Mouse (Mus musculus) ES-Bruce4 (cell line): Measurements from ENCODE around the gene Slfn9. TPM values are rescaled to one million over a fixed set of nuclear protein-coding genes. Genes with fewer than 3 reads are reported as not detected.
"Not testable (repeated sequence)": the region's sequence is repeated elsewhere in the genome, so short reads cannot be mapped to it uniquely, and the experiment has no call there.

ENCODE experiments used
- H3K27ac ChIP-seq: 2 replicates; pipeline ENCODE4 v1.5.1; 2012; ENCODE audit warnings: low read length, inconsistent platforms; ENCODE audit not compliant: insufficient read depth
- H3K27me3 ChIP-seq: 2 replicates; pipeline ENCODE4 v1.6.1; 2012; ENCODE audit warnings: mild to moderate bottlenecking, low read length, inconsistent platforms; ENCODE audit not compliant: control insufficient read depth, poor library complexity, insufficient read depth, severe bottlenecking
- H3K36me3 ChIP-seq: 2 replicates; pipeline ENCODE4 v1.6.1; 2012; ENCODE audit warnings: inconsistent platforms, mild to moderate bottlenecking, low read length, moderate library complexity; ENCODE audit not compliant: control insufficient read depth, poor library complexity, insufficient read depth, severe bottlenecking
- H3K4me1 ChIP-seq: one replicate; pipeline ENCODE4 v1.8.1; 2011; ENCODE audit warnings: low read length; ENCODE audit not compliant: control insufficient read depth, insufficient read depth
- H3K4me3 ChIP-seq: 2 replicates; pipeline ENCODE4 v1.5.1; 2011; ENCODE audit warnings: low read depth, mild to moderate bottlenecking, low read length
- H3K9ac ChIP-seq: 2 replicates; pipeline ENCODE4 v1.6.1; 2012; ENCODE audit warnings: low read depth, mild to moderate bottlenecking, inconsistent platforms; ENCODE audit not compliant: poor library complexity, severe bottlenecking
- H3K9me3 ChIP-seq: replicated peaks from 2 replicates; pipeline ENCODE4 v1.6.1; 2012; ENCODE audit warnings: mild to moderate bottlenecking, low read length, inconsistent platforms; ENCODE audit not compliant: control insufficient read depth, poor library complexity, insufficient read depth, severe bottlenecking
- CTCF ChIP-seq: IDR thresholded peaks from one replicate; pipeline ENCODE4 v1.8.1; 2011; ENCODE audit warnings: low read depth, low read length
- EP300 ChIP-seq: IDR thresholded peaks from 2 replicates; pipeline ENCODE4 v1.6.1; 2011; ENCODE audit warnings: low read depth, low read length; ENCODE audit not compliant: insufficient read depth
- POLR2A ChIP-seq: IDR thresholded peaks from one replicate; pipeline ENCODE4 v1.8.1; 2011; ENCODE audit warnings: low read length; ENCODE audit not compliant: insufficient read depth
- polyA plus RNA-seq: library from polyadenylated mRNA; stranded (reverse); fragments of >200 nt; gene quantifications from 2 replicates; pipeline ENCODE4 v1.2.4, GENCODE M21; 2011; ENCODE audit warnings: low read depth; ENCODE audit not compliant: missing spikeins, insufficient read depth, insufficient read length

Slfn9 gene
- 4.0 and 5.4 TPM in 2 replicates for polyA plus RNA-seq

DNA sequence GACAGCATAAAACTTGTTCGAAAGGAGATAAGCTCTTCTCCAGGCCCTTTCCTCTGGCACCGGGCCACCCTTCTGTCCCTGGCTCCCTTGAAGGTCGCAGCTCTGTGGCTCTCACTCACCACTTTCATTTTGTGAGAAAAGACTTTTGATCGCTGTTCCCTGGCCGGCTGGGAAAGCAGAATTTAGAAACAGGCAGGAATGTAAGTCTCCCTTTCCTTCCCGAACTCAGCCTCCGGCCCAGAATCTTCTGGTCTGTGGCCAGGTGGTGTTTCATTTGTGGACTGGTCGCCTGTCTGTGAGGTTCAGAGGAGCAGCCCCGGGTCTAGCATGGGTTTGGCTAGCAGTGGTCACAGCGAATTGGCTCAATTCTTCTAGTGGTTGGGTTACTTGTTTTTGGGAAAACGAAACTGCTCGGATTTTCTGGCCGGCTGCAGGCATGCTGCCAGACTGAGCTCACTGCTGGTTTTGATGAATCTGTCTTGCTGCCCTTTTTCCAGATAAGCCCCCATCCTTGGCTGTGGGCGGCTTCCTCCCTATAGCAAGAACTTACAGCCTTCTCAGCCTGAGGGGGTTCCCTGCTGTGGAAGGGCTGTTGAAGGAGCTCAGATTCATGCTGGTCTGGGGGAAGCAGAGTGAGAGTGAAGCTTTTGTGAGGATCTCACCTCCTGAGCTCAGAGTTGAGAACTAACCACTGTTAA is at the start of gene Slfn9:
TSS of gene Slfn9 (minus strand) at position 362 of the 698 bp plus-strand sequence.
- H3K27ac ChIP-seq = no peak within 1 kb of the TSS
- peak within 1 kb of the TSS; percentile 27 for H3K4me3 ChIP-seq
- no peaks in the 10 kb centered on the region for H3K9me3 ChIP-seq
- peaks cover 1% of the 10 kb centered on the region; the same call in 1 of the 2 replicates for H3K27me3 ChIP-seq
- H3K4me1 ChIP-seq = peaks cover 5% of the 10 kb centered on the region
- no peaks in the 10 kb centered on the region for H3K36me3 ChIP-seq
- TF ChIP-seq POLR2A = no peak
- no peak for TF ChIP-seq CTCF
- TF ChIP-seq EP300 = no peak
- H3K9ac ChIP-seq = no peak within 1 kb of the TSS

DNA sequence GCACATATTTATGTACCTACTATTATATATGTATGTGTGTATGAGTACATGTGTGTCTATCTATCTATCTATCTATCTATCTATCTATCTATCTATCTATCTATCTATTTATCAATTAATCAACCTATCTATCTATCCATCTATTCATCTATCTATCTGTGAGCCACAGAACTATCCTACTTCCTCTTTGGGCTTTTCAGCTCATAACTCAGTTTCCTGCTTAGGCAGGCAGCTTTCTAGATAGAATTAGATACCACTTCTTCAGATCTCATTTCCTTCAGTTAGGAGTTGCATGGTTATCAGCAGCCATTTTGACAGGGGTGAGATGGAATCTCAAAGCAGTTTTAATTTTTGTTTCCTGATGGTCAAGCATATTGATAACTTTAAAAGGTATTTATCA is 49.4 kb upstream of the Slfn9 start:
- Histone ChIP-seq H3K36me3 (no peaks in the 10 kb centered on the region), H3K27me3 (no peaks in the 10 kb centered on the region), H3K4me1 (no peaks in the 10 kb centered on the region), H3K4me3 (no peak overlapping the region), H3K9ac (no peak overlapping the region), H3K9me3 (no peaks in the 10 kb centered on the region), H3K27ac (no peak overlapping the region)
- no peak for TF ChIP-seq EP300
- no peak for TF ChIP-seq CTCF
- no peak for TF ChIP-seq POLR2A

GRCm38 (mm10) chr11:83040325-83040724 is 48.7 kb upstream of the Slfn9 start:
- Histone ChIP-seq H3K9me3 (no peaks in the 10 kb centered on the region), H3K4me3 (peak overlapping the region; percentile 74), H3K4me1 (no peaks in the 10 kb centered on the region), H3K9ac (no peak overlapping the region), H3K36me3 (no peaks in the 10 kb centered on the region), H3K27me3 (no peaks in the 10 kb centered on the region), H3K27ac (no peak overlapping the region)
- TF ChIP-seq CTCF (no peak), EP300 (no peak), POLR2A (no peak)

DNA sequence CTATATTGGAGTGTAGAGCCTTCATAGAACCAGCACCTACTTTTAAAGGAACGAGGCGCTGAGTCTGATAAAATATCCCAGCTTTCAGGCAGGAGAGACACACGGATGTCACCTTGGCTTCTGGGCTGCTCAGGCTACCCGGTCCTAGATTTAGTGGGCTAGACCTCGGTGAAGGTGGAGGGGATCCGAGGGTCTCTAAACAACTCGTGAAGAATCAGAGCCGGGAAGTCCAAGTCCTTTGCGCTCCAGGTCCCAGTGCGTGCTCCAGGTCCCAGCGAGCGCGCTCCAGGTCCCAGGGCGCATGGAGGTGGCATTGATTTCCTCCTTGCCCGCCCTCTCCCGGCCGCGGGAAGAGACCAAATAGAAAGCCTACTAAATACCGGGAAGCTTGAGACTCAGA is 48.2 kb upstream of the Slfn9 start:
- Histone ChIP-seq H3K27ac (no peak overlapping the region), H3K9ac (peak overlapping the region; percentile 63)
- no peak for TF ChIP-seq POLR2A
- TF ChIP-seq EP300 = no peak
- TF ChIP-seq CTCF = no peak

GRCm38 (mm10) chr11:83039156-83039555 is 47.5 kb upstream of the Slfn9 start:
- no peaks in the 10 kb centered on the region for H3K27me3 ChIP-seq
- H3K36me3 ChIP-seq = no peaks in the 10 kb centered on the region
- H3K4me3 ChIP-seq = no peak overlapping the region
- H3K4me1 ChIP-seq = no peaks in the 10 kb centered on the region
- no peaks in the 10 kb centered on the region for H3K9me3 ChIP-seq
- no peak overlapping the region for H3K27ac ChIP-seq
- no peak overlapping the region for H3K9ac ChIP-seq
- TF ChIP-seq CTCF = no peak
- no peak for TF ChIP-seq POLR2A
- TF ChIP-seq EP300 = no peak

More for the DNA sequence above, 48.2 kb upstream of the Slfn9 start:
- Histone ChIP-seq H3K9me3 (no peaks in the 10 kb centered on the region), H3K27me3 (no peaks in the 10 kb centered on the region), H3K36me3 (no peaks in the 10 kb centered on the region), H3K4me3 (peak overlapping the region; percentile 74), H3K4me1 (no peaks in the 10 kb centered on the region)

DNA sequence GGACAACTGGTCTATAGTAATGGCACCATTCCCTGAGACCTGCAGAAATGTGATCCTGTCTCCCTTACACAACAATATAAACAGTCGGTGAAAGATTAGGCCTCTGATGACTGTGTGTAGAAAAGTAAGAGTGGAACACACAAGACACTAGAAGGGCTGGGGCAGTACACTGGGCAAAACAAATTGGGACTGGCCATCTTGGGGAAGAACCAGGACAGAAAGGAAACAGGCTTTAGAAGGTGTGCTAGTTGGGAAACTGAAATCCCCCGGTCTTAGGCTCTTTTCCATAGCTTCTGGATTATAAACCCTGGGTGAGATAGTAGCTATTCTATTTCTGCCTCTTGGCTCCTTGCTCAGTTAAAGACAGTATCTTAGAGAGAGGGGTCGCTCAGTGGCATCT is 47.1 kb upstream of the Slfn9 start:
- not testable (repeated sequence) for H3K9ac ChIP-seq, H3K27me3 ChIP-seq, H3K4me1 ChIP-seq, H3K4me3 ChIP-seq, H3K36me3 ChIP-seq, H3K9me3 ChIP-seq, H3K27ac ChIP-seq
